Mouse (Mus musculus) frontal cortex, postnatal 14 days (tissue): ENCODE results near the gene Slc4a1.

Experiments
- DNase-seq, 2 experiments: peaks; one replicate each; pipeline ENCODE4 v3.0.0; 2022; ENCODE audit warnings: low spot score in 2 of 2

Slc4a1 gene

DNA sequence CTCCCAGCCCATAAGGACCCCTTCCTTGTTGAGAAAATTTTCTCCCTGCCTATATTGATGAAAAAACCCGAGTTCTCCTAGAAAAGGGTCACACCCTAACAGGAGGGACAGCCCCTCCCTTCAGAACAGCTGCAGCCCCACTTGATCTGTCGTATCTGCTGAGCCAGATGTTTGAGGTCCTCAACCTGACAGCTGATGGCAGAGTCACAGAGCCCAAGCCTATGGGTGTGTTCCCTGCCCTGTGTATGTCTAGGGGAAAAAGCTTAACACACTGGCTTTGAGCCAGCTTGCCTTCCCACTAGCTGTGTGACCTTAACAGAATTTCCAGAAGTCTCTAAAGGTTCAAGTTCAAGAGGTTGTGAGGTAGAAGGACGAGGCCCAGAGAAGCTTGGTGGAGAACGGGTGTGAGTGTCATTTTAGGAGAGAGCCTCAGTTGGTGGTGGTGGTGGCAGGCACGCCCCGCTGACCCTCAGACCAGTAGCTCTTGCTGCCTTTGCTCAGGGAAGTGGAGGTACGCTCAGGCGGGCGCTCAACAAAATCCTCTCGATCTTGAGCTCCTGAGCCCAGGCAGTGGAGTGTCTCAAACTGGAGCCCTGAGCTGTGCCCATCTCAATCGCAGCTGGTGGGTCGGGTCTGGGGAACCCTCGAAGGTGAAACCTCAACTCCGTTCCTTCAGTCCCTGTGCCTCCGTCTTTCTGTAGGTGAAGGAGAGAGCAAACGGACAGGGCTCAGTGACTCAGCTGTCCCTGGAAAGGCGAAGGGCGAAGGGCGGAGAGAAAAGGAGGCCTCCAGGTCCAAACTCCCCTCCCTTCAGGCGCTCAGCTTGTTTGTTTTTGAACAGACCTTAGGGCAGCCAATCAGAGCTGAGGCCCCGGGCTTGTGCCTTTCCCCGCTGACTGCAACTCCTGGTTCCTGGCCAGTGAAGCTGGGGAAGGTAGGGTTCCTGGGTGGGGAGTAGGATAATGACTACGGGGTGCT, 9.5 kb upstream of the Slc4a1 start:
- no peak for DNase-seq

DNA sequence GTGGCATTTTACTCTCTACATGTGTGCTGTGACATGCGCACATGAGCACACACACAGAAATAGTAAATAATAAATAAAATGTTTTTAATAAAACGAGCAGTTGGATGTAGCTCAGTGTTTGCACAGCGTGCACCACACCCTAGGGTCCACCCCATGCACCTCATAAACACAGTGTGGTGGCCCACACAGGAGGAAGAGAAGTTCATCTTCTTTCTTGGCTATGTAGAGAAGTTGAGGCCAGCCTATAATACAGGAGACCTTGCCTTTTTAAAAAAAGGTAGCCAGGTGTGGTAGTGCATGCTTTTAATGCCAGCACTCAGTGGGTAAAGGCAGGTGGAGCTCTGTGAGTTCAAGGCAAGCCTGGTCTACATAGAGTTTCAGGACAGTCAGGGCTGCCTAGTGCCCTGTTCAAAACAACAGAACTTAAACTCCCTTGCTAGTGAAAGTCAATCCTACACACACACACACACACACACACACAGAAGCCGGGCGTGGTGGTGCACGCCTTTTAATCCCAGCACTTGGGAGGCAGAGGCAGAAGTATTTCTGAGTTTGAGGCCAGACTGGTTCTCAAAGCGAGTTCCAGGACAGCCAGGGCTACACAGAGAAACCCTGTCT, 8.2 kb upstream of the Slc4a1 start:
- no peak for DNase-seq

DNA sequence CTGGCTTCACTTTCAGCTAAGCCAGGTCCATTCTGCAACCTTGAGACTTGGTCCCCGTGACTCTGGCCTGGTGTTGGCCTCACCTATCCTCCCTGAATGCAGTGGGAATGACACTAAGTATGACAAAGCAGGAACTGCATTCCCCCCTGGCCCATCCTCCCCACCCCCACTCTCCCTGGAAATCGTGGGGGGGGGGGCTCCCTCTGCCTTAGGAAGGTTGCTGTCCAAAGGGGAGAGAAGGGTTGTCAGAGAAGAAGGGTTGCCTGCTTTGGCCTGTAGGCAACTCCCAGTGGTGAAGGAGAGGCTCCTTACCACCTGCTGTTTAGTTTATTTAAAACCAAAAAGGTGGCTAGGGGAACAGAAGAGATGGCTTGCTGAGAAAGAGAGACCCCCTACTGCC, 7.6 kb upstream of the Slc4a1 start:
- no peak for DNase-seq

DNA sequence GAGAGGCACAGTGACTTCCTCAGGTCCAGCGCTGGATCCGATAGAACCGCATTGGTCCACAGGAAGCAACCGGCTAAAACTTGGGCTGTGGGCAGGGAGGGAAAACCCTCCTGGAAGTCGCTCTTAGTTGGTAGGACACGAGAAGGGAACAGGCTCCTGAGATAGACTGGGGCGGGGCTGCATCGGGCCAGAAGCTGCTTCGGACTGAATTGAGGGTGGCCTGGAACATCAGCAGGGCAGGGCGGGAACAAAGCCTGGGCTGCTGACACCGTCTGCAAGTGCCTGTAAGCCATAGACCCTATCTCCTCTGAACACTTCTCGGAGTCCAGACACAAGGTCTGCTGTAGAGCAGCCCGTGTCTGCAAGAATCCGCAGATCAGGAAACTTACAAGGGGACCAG, 6.9 kb upstream of the Slc4a1 start:
- DNase-seq = no peak

DNA sequence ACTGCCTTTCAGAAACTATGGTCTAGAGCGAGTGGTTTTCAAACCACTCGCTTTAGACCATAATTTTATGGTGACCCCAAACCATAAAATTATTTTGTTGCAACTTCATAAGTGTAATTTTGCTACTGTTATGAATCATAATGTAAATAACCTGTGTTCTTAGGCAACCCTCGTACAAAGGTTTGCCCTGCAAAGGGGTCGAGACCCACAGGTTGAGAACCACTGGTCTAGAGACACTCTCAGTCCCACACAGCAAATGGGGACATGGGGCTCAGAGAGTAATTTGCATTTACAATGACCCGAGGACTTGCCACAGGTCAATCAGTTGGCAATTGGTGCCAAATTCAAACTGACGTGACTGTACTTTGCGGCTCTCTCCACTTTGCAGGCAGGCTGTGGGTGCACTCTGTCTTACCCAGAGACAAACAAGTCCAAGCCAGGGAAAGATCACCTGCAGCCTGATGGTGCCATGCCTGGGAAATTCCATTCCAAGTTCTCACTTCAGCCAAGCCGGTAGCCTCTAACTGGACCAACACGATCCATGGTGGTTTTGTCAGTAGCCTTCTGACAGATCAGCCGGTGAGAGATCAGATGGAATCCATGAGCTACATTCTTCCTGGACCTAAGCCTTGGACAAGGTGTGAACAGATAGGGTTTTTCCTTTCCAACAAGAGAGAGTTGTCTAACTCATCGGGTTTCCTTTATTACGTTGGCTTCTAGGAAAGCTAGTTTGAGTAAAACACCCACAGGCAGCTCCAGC, 6.1 kb upstream of the Slc4a1 start:
- DNase-seq = no peak

DNA sequence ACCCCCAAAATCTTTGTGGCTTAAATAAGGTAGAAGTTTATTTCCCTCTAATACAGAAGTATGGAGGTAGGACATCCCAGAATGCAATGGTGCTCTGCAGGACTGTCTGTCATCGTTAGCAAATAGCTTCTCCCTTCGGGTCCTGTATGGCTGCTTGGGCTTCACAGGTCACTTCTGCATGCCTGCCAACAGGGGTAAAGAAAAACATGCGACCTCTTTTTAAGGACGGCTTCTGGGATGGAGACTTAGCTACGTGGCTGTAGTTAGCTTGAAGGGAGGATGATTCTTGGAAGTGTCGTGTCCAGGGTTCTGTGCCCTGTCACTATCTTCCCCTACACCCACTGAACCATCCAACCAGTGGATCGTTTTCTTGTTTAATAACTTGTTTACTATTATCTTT, 4.3 kb upstream of the Slc4a1 start:
- DNase-seq = no peak

DNA sequence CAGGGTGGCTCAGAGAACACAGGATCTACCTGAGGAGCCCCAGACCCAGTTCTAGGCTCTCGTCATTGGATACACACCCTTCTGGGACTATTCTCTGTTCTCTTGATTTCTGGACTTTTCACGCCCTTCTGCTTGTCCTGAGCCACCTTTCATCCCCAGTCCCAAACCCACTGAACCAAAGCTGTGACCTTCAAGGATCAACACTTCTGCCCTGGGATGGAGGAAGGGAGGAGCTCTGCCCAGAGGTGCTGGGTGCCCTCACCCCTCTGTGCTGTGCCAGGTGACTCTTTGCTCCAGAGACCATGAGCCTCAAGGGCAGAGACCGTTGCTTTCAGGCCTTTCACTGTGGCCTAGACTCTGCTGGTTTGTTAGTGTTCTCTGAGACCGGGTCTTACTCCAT, 3.3 kb upstream of the Slc4a1 start:
- DNase-seq = no peak

DNA sequence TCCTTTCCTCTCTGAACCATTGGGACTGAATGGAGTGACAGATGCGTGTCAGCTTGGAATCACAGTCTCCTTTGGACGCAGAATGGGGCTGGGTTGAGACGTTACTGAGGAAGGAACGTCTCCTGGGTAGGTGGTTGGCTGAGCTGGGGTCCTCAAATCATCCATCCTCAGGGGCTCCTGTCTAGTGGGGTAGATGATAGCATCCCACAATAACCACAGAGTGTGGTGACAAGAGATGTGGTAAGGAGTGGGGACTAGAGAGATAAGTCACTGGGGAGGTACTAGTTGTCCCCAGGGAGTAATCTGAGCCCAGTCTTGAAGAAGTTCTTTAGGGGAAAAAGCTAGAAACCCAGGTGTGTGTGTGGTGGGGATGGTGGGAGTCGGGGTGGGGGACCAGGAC, 2.3 kb upstream of the Slc4a1 start:
- DNase-seq = no peak

DNA sequence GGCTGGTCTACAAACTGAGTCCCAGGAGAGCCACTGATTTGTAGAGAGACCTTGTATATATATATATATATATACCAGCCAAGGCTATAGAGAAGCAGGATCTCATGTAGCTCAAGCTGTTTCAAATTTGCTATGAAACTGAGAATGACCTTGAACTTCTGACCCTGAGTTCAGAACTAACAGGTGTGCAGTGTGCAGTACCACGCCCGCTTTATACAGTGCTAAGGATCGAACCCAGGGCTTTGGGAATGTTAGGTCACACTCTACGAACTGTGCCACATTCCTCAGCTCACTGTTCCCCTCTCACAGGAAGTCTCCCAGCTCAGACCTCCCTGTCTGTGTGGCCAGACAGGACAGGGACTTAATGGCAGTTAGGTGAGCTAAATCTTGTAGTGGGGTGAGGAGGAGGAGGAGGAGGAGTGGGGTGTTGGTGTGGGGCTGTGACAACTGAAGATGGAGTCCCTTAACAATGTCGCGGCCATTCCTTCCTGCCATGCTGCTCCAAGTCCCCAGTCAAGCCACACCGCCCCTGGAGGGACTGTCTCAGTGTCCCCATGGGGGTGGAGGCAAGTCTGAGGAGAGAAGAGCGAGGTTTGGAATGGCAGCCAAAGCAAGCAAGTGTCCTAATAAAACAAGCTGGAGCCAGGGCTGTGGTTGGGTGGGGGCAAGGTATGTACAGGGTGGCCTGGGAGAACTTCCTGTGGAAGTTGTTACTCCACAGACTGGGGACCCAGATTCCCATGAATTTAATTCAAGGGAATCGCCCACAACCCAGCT, 1.7 kb upstream of the Slc4a1 start:
- no peak for DNase-seq

DNA sequence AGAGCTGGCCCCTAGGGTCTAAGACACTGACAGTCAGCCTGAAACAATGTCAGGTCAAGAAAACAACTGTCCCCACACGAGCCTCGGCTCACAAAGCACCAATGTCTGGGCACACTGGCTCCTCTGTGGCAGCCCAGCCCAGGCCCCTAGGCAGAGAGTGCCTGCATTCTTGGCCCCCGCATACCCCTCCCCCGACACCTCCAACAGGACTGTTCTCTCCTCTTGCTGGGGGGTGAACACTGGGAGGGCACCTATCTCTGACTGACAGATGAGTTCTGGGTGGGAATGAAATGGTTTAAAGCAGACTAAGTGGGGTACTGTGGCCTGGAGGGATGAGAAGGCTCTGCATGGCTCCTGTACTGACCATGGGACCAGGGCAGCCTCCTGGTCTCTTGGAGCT, 304 bp downstream of the Slc4a1 start:
- DNase-seq = no peak

DNA sequence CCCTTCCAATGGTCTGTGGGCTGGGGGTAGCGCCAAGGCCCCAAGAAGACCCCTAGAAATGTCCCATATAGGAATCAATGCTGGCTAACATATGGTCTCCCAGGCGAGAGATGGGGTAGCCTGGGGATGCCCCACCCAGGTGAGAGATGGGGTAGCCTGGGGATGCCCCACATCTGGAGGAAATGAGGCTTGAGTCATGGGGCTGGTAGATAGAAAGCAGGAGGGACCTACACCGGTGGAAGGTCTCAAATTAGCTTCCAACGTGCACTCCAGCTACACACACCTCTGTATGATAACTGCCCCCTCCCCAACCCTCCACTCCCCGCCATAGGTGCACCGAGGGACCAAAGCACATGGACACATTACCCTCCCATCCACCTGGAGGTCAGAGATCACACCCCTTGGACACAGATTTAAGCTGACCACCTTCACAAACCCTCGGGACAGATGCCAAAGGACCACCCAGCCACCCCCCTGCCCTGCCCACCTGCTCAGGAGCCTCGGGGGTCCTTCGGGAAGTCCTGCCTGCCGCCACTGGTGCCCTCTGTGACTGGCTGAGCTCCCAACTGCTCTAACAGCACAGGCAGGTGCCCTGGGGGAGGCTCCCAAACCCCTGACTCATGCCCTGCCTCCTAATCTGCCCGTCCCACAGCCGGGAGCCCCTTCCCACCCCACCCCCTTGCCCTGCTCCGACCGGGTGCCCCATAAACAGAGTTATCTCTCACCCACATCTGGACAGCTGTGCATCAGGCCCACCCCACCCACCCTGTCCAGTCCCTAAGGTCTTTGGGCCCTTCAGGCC, 1.2 kb downstream of the Slc4a1 start:
- DNase-seq = no peak

DNA sequence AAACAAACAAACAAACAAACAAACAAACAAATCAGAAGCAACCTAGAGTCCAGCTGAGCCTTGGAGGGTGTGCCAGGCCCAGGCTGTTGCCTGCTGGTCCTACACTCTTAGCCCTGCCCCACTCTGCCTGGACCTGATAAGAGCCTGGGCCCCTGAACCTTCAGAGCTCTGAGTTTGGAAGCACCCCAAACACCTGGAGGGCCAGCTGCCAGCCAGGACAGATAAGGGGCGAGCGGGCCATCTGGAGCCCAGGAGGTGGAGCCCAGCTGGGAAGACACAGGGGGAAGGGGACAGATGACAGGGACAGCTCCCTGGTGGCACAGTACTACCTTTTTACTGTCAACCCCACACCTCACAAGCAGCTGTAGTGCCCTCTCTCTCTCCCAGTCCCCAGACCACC, 2.4 kb downstream of the Slc4a1 start:
- DNase-seq = no peak

DNA sequence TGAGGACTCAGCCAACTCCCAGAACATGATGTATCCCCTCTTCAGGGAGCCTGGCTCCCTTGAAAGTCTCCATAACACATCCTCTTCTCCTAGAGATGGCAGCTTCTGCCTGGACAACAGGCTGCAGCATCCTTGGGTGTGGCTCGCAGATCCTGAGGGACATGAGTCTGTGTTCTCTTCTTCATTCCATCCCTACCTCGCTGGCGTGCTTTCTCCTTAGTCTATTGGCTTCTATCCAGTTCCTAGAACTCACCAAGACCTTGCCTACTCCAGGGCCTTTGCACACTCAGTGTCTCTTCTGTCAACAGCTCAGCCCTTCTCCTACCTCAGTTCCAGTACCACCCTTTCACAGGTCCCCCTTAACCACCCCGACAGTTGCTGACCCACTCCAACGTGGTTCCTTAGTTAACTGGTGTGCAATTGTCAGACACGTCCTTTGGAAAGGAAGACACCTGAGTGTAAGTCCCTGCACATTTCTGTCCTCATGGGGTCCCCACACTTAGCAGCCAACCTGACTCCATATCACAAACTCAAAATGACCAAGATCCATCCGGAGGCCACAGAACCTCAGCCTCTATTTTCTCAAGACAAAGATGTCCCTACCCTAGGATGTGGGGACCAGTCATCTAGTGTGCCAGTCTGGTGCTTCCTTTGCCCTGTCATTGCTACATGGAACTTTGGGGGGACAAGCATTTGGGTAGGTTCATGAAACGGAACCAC, 4.1 kb downstream of the Slc4a1 start:
- no peak for DNase-seq

DNA sequence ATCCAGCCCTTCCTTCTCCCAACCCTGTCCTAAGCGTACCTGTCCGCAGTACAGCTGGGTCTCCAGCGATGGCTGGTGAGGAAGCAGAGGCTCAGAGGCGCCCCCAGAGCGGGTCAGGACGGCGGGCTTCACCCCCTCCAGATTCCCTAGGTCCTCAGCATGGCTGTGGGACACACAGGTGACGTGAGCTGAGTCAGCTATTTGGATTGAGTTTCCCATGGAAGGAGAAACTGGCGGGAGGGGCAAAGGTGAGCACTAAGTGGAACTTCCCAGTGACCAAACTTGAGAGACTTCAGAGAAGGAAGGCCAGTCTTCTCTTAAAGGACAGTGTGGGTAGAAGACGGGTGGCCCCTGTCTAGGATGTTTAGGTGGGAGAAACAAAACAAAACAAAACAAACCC, 7.6 kb downstream of the Slc4a1 start:
- no peak for DNase-seq

DNA sequence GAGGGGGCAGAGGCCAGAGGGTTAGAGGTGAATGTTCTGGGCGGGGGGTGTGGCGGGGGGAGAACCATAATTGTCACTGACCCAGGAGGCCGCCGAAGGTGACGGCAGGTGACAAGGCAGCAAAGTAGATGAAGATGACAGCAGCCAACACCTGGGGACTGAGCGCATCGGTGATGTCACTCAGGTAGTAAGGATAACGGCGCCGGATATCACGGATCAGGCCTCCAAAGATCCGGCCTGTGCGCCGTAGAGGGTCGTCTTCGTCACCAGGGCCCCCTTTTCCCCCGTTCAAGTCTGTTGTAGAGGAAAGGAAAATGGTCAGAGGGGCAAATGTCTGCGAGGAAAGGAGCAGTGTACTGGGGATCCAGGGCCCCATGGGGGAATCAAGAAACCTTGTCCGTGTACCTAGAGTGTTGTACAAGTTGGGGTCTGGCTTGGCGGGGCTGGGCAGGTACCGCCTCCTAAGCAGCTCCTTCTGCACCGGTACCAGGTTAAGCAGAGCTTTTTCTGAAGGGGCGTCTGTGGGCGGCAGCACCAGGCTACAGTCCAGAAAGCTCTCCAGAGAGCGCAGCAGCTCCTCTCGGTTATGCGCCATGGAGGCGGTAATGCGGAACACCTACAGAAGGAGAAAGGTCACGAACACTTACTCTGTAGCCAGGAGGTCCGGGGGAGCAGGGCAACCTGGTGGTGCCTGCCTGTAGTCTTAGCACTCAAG, 9.2 kb downstream of the Slc4a1 start:
- no peak for DNase-seq

DNA sequence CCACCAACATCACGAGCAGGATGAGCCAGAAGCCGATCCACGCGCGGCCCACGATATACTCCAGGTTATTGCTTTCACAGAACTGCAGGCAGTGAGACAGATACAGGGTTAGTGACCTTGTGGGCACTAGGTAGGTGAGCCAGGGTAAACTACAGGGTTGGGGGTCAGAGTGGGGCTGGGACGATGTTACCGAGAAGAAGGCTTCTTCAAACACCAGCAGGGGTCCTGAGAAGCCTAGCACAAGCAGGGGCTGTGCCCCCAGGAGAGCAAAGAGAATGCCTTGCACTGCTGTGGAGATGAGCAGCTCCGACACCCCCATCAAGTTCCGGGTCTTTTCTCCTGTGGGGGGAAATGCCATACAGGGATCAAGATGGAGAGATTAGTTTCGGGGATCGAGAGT, 9.8 kb downstream of the Slc4a1 start:
- no peak for DNase-seq

DNA sequence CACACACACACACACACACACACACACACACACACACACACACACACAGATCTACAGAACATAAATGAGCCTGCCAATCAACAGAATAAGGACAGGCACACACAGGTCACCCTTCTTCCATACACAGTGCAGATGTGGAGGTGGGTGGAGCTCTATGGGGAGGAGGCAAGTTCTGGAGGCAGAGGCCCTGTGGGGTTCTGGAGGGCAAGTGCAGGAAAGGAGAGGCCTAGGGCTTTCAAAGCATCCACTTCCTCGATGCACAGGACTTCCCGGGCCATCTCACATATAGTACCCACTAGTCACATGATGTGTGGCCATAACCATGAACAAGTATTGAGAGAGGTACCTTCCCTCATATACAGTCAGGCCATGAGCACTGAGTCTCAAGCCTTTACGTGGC, 10.5 kb downstream of the Slc4a1 start:
- DNase-seq = no peak

DNA sequence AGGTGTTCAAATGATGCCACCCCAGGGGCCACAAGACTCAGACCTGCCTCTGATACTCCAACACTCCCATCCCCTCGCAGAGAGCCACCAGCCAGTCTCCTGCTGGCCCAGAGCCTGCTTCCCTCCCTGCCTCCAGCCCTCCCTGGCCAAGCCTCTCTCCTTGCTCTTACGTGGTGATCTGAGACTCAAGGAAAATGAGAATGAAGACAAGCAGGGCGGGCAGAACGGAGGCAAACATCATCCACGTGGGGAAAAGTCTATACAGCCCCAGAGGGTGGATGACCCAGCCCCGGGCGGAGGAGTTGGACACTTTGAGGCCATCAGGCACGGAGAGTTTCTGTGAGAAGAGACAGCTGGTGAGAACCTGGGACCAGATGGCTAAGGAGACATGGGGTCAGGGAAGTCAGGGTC, 13.0 kb downstream of the Slc4a1 start:
- no peak for DNase-seq

DNA sequence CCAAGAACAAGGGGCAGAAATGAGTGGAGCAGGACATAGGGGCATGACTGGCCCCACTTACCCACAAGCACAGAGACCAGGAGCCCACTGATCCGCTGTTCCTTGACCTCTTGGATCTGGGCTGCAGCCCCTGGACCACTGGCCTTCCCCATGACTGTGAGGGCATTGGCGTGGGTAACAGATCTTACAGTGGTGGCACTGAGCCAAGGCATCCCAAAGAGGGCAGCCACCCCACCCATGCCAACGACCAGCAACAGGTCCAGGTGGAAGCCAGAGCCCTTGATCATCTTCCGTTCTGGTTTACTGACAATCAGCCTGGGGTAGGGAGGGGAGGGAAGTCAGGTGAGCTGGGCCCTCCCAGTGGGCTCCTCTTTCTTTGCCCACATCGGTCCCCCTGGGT, 13.6 kb downstream of the Slc4a1 start:
- DNase-seq = no peak
